Mouse (Mus musculus) ES-E14 (cell line): ENCODE data around the gene Zfp953.
"Not testable (repeated sequence)": the region's sequence is repeated elsewhere in the genome, so short reads cannot be mapped to it uniquely, and the experiment has no call there.

ENCODE experiments used
- HCFC1 ChIP-seq: IDR thresholded peaks from 2 replicates; pipeline ENCODE4 v1.6.1; 2012; ENCODE audit warnings: low read length, inconsistent platforms, borderline replicate concordance; ENCODE audit not compliant: insufficient read depth
- ZNF384 ChIP-seq: IDR thresholded peaks from 2 replicates; pipeline ENCODE4 v1.6.1; 2012; ENCODE audit warnings: low read depth, low read length, inconsistent platforms

DNA sequence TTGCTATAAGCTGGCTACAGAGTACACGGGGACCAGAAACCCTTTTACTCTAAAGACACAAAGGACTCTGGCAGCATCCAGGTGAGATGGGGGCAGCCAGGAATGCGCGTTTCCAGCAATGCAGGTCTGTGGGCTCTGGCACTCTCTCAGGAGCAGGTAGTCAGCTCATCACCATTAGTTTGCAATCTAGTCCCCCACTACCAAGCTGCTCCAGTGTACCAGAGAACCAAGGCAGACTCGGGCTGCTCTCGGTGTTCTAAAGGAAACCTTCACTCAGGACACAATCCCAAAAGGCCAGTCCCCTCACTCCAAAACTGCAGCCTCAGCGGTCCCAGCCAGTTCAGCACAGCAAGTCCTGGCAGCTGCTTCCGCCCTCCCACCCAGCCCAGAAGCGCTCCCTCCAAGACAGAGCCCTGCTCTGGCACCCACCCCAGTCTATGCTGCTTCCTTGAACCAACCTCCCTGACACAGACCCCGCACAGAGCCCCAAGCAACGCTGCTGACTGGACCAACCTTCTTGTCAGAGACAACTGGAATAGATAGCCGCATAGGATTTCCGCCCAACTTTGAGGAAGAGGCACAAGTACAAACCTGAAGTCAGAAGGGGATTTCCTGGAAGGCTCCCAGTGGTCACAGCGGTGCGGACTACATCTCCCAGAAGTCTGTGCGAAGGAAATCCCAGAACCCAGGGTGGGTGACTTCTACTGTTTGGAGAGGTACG is 38.9 kb upstream of the Zfp953 start, which contains the start of gene Zfp429:
- TF ChIP-seq ZNF384, result not testable (repeated sequence)
- TF ChIP-seq HCFC1, result peak; percentile 74; the same call in 1 of the 2 replicates
